Mouse (Mus musculus): ENCODE results near the gene 4632433K11Rik. TPM values are rescaled to one million over a fixed set of nuclear protein-coding genes. Genes with fewer than 3 reads are reported as not detected.

4632433K11Rik gene
- total and polyA plus RNA-seq, 3 experiments = not detected

DNA sequence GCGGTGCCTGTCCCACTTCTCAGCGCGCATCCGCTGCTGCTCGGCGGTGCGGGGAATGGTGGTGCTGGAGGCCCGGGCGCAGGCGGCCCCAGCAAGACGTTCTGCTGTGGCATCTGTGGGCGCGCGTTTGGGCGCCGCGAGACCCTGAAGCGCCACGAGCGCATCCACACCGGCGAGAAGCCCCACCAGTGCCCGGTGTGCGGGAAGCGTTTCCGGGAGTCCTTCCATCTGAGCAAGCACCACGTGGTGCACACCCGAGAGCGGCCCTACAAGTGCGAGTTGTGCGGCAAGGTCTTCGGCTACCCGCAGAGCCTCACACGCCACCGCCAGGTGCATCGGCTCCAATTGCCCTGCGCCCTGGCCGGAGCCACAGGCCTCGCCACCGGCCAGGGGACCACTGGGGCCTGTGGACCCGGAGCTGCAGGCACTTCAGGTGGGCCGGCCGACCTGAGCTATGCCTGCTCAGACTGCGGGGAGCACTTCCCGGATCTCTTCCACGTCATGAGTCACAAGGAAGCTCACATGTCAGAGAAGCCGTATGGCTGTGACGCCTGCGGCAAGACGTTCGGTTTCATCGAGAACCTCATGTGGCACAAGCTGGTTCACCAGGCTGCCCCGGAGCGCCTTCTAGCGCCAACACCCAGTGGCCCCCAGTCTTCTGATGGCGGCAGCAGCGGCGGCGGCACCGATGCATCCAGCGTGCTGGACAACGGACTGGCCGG lies 3.2 kb upstream of the 4632433K11Rik start:
- no peak for DNase-seq (ENCODE audit: extremely low read depth)
- no peaks in the 10 kb centered on the region for H3K4me1 ChIP-seq (ENCODE audit: control insufficient read depth in 1 of 2, insufficient read depth in 2 of 2)
- no peak overlapping the region for H3K4me3 ChIP-seq (replicated peaks in 1 of 3; ENCODE audit: low read depth in 2 of 3, low read length in 2 of 3, poor library complexity in 1 of 3)
- in situ Hi-C loops (cut with MboI; ENCODE audit: low pct_ligation_motif_present, low pct_unique_long_range_greater_than_20kb, low sequenced_read_pairs) (no loop called here), dilution Hi-C loops (cut with MboI; ENCODE audit: extremely low pct_ligation_motif_present, extremely low pct_unique_long_range_greater_than_20kb, low sequenced_read_pairs) (no loop called here)
- H3K79me2 ChIP-seq (replicated peaks; ENCODE audit: control insufficient read depth, extremely low read depth, insufficient read depth, poor library complexity, severe bottlenecking) = no peaks in the 10 kb centered on the region
- no peak overlapping the region for H3K4me2 ChIP-seq (ENCODE audit: insufficient read depth, low read depth, poor library complexity, severe bottlenecking)
- H3K9me3 ChIP-seq (replicated peaks; ENCODE audit: low read length) = peaks cover 33% of the 10 kb centered on the region
- H3K9ac ChIP-seq (ENCODE audit: insufficient read depth, low read depth) = no peak overlapping the region
- H3K27me3 ChIP-seq (replicated peaks) = no peaks in the 10 kb centered on the region
- no peak for TF ChIP-seq SIN3A (IDR thresholded peaks at IDR 0.05; ENCODE audit: low read length)
- TF ChIP-seq JUND (conservative IDR thresholded peaks at IDR 0.05; ENCODE audit: low read depth, low read length) = no peak
- TF ChIP-seq TBP (conservative IDR thresholded peaks at IDR 0.05; ENCODE audit: low read depth, low read length) = no peak
- TF ChIP-seq ELF1 (IDR thresholded peaks at IDR 0.05; ENCODE audit: low read depth, low read length) = no peak
- TF ChIP-seq KAT2A (IDR thresholded peaks at IDR 0.05; ENCODE audit: insufficient replicate concordance, low read length) = no peak
- no peak for TF ChIP-seq UBTF (IDR thresholded peaks at IDR 0.05; ENCODE audit: low read depth, low read length)
- TF ChIP-seq BHLHE40 (IDR thresholded peaks at IDR 0.05; ENCODE audit: low read depth, low read length) = no peak
- no peak for TF ChIP-seq USF2 (conservative IDR thresholded peaks at IDR 0.05; ENCODE audit: low read depth, low read length)
- no peak for TF ChIP-seq POLR2A (IDR thresholded peaks at IDR 0.05; ENCODE audit: low read depth, low read length)
- TF ChIP-seq MAZ (IDR thresholded peaks at IDR 0.05; ENCODE audit: low read depth, low read length) = no peak
- TF ChIP-seq MXI1 (IDR thresholded peaks at IDR 0.05; ENCODE audit: low read depth, low read length) = no peak
- no peak for TF ChIP-seq USF1 (IDR thresholded peaks at IDR 0.05; ENCODE audit: low read depth, low read length)
- no peak for TF ChIP-seq MYC (IDR thresholded peaks at IDR 0.05; ENCODE audit: low read depth, low read length)
- TF ChIP-seq PAX5 (IDR thresholded peaks at IDR 0.05; ENCODE audit: low read length) = no peak
- TF ChIP-seq JUN (IDR thresholded peaks at IDR 0.05; ENCODE audit: insufficient read depth, low read depth, low read length) = no peak
- no peak for TF ChIP-seq MAFK (IDR thresholded peaks at IDR 0.05; ENCODE audit: insufficient replicate concordance, low read length)
- TF ChIP-seq E2F4 (IDR thresholded peaks at IDR 0.05; ENCODE audit: insufficient replicate concordance, low read depth, low read length) = no peak
- peaks cover 62 to 95% of the 10 kb centered on the region in 2 experiments for H3K36me3 ChIP-seq (replicated peaks in 1 of 2; ENCODE audit: control insufficient read depth in 1 of 2, insufficient read depth in 1 of 2, low read length in 1 of 2)
- no peak overlapping the region for H3K27ac ChIP-seq (ENCODE audit: insufficient read depth, low read depth)

DNA sequence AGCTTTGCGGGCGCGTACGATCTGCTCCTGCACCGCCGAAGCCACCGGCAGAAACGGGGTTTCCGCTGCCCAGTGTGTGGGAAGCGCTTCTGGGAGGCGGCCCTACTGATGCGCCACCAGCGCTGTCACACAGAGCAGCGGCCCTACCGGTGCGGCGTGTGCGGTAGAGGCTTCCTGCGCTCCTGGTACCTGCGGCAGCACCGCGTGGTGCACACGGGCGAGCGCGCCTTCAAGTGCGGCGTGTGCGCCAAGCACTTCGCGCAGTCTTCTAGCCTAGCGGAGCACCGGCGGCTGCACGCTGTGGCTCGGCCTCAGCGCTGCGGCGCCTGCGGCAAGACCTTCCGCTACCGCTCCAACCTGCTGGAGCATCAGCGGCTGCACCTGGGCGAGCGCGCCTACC lies 2.4 kb upstream of the 4632433K11Rik start:
- dilution Hi-C loops (cut with MboI; ENCODE audit: extremely low pct_ligation_motif_present, extremely low pct_unique_long_range_greater_than_20kb, low sequenced_read_pairs) (no loop called here), in situ Hi-C loops (cut with MboI; ENCODE audit: low pct_ligation_motif_present, low pct_unique_long_range_greater_than_20kb, low sequenced_read_pairs) (no loop called here)
- H3K4me2 ChIP-seq (ENCODE audit: insufficient read depth, low read depth, poor library complexity, severe bottlenecking) = no peak overlapping the region
- H3K27me3 ChIP-seq (replicated peaks) = no peaks in the 10 kb centered on the region
- peaks cover 59 to 94% of the 10 kb centered on the region in 2 experiments for H3K36me3 ChIP-seq (replicated peaks in 1 of 2; ENCODE audit: control insufficient read depth in 1 of 2, insufficient read depth in 1 of 2, low read length in 1 of 2)
- no peak for DNase-seq (ENCODE audit: extremely low read depth)
- peaks cover 33% of the 10 kb centered on the region for H3K9me3 ChIP-seq (replicated peaks; ENCODE audit: low read length)
- no peaks in the 10 kb centered on the region for H3K4me1 ChIP-seq (ENCODE audit: control insufficient read depth in 1 of 2, insufficient read depth in 2 of 2)
- no peak overlapping the region for H3K4me3 ChIP-seq (replicated peaks in 1 of 3; ENCODE audit: low read depth in 2 of 3, low read length in 2 of 3, poor library complexity in 1 of 3)
- no peak overlapping the region for H3K27ac ChIP-seq (ENCODE audit: insufficient read depth, low read depth)
- TF ChIP-seq MEF2A (IDR thresholded peaks at IDR 0.05; ENCODE audit: borderline replicate concordance, low read depth, low read length) (no peak), E2F4 (IDR thresholded peaks at IDR 0.05; ENCODE audit: insufficient replicate concordance, low read depth, low read length) (no peak), USF2 (conservative IDR thresholded peaks at IDR 0.05; ENCODE audit: low read depth, low read length) (no peak), KAT2A (IDR thresholded peaks at IDR 0.05; ENCODE audit: insufficient replicate concordance, low read length) (no peak), MXI1 (IDR thresholded peaks at IDR 0.05; ENCODE audit: low read depth, low read length) (no peak), ZC3H11A (IDR thresholded peaks at IDR 0.05; ENCODE audit: low read depth, low read length) (no peak), EP300 (IDR thresholded peaks at IDR 0.05; ENCODE audit: low read length) (no peak), SIN3A (IDR thresholded peaks at IDR 0.05; ENCODE audit: low read length) (no peak), CTCF (conservative IDR thresholded peaks at IDR 0.05 in 1 of 2, IDR thresholded peaks at IDR 0.05 in 1 of 2; ENCODE audit: low read depth in 2 of 2, low read length in 2 of 2) (no peak), TBP (conservative IDR thresholded peaks at IDR 0.05; ENCODE audit: low read depth, low read length) (no peak), ZKSCAN1 (IDR thresholded peaks at IDR 0.05; ENCODE audit: borderline replicate concordance, low read depth, low read length) (no peak), CHD1 (IDR thresholded peaks at IDR 0.05; ENCODE audit: low read depth, low read length) (no peak), HCFC1 (IDR thresholded peaks at IDR 0.05; ENCODE audit: low read depth, low read length) (no peak), MAX (IDR thresholded peaks at IDR 0.05; ENCODE audit: low read length) (no peak), RCOR1 (conservative IDR thresholded peaks at IDR 0.05; ENCODE audit: low read depth, low read length) (no peak), JUN (IDR thresholded peaks at IDR 0.05; ENCODE audit: insufficient read depth, low read depth, low read length) (no peak), ETS1 (conservative IDR thresholded peaks at IDR 0.05; ENCODE audit: low read depth, low read length) (no peak), SMC3 (IDR thresholded peaks at IDR 0.05; ENCODE audit: low read depth, low read length) (no peak), IRF4 (IDR thresholded peaks at IDR 0.05; ENCODE audit: low read depth, low read length) (no peak)
- no peaks in the 10 kb centered on the region for H3K79me2 ChIP-seq (replicated peaks; ENCODE audit: control insufficient read depth, extremely low read depth, insufficient read depth, poor library complexity, severe bottlenecking)
- H3K9ac ChIP-seq (ENCODE audit: insufficient read depth, low read depth) = no peak overlapping the region
